Mouse (Mus musculus) intestine, embryonic 16.5 days (tissue): ENCODE data around the gene Ccnb1. TPM values are rescaled to one million over a fixed set of nuclear protein-coding genes. Genes with fewer than 3 reads are reported as not detected.
A peak's percentile ranks its signal among the peaks of the same experiment; 100 is the strongest.

Experiments
- ATAC-seq: fragments of 200-750 bp; cut with Nextera tagmentation; 2 replicates; pipeline ENCODE4 v1.8.0; 2017; ENCODE audit warnings: moderate TSS enrichment, moderate library complexity
- H3K27ac ChIP-seq: fragments of 300-500 bp; sonication (generic); 2 replicates; pipeline ENCODE4 v1.5.1; 2014; ENCODE audit warnings: mild to moderate bottlenecking, low read length
- H3K27me3 ChIP-seq: fragments of 300-500 bp; sonication (generic); replicated peaks from 2 replicates; pipeline ENCODE4 v1.6.1; 2014; ENCODE audit warnings: low read length, control low read depth, mixed read lengths; ENCODE audit not compliant: control insufficient read depth, insufficient read depth
- H3K36me3 ChIP-seq: fragments of 300-500 bp; sonication (generic); 2 replicates; pipeline ENCODE4 v1.6.1; 2014; ENCODE audit warnings: low read length, control low read depth; ENCODE audit not compliant: control insufficient read depth, insufficient read depth
- H3K4me1 ChIP-seq: fragments of 300-500 bp; sonication (generic); 2 replicates; pipeline ENCODE4 v1.6.1; 2014; ENCODE audit warnings: low read length, control low read depth, mixed read lengths; ENCODE audit not compliant: control insufficient read depth, insufficient read depth
- H3K4me2 ChIP-seq: fragments of 300-500 bp; sonication (generic); 2 replicates; pipeline ENCODE4 v1.6.1; 2014; ENCODE audit warnings: low read depth, low read length, control low read depth
- H3K4me3 ChIP-seq: fragments of 300-500 bp; sonication (generic); 2 replicates; pipeline ENCODE4 v1.5.1; 2014; ENCODE audit warnings: mild to moderate bottlenecking, low read length
- H3K9ac ChIP-seq: fragments of 300-500 bp; sonication (generic); 2 replicates; pipeline ENCODE4 v1.6.1; 2014; ENCODE audit warnings: low read depth, low read length
- H3K9me3 ChIP-seq: fragments of 300-500 bp; sonication (generic); 2 replicates; pipeline ENCODE4 v1.6.1; 2016; ENCODE audit warnings: low read length, control low read depth; ENCODE audit not compliant: control insufficient read depth
- WGBS: fragments of 180-500 bp; shearing (Covaris S2); extraction: QIAGEN DNeasy Blood & Tissue Kit; methylation state at CpG from one replicate; pipeline ENCODE4 v1.1.7; 2014; 5-methylcytosine and 5-hydroxymethylcytosine counted together
- polyA plus RNA-seq: library from polyadenylated mRNA; unstranded; fragments of >200 nt; fragmentation: Nextera tagmentation; extraction: Ambion mirVana; gene quantifications from 2 replicates; pipeline ENCODE4 v1.2.1, GENCODE M21; 2015

Ccnb1 gene
- polyA plus RNA-seq, 1 experiment from 2014 or later: 199 TPM

GRCm38 (mm10) chr13:100776710-100777109 is 9.7 kb downstream of the Ccnb1 start:
- H3K9ac ChIP-seq: no peak overlapping the region
- no peak overlapping the region for H3K4me2 ChIP-seq
- no peaks in the 10 kb centered on the region for H3K27me3 ChIP-seq
- H3K9me3 ChIP-seq: no peaks in the 10 kb centered on the region
- H3K4me1 ChIP-seq: peaks cover 15% of the 10 kb centered on the region
- no peaks in the 10 kb centered on the region for H3K36me3 ChIP-seq
- no peak overlapping the region for H3K27ac ChIP-seq
- no peak for ATAC-seq
- H3K4me3 ChIP-seq: no peak overlapping the region
- WGBS: 67% methylated on average over 6 of the region's 6 CpGs

DNA sequence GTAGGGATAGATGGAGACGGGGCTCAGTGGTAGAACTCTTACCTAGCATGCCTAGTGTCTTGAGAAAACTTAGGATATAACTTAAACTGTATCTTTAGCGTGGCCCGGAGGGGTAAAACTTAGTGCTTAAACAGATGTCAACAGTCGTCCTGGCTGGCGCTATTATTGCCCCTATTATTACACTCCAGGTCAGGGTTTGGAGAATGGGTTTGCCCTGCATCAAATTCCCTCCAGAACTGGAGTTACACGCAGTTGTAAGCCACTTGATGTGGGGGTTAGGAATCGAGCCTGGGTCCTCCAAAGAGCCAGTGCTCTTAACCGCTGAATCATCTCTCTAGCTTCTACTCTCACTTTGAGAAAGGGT is 10.3 kb downstream of the Ccnb1 start:
- H3K9ac ChIP-seq: peak overlapping the region; percentile 27
- H3K4me3 ChIP-seq: peak overlapping the region; percentile 96
- WGBS: 10% methylated on average over 8 of the region's 8 CpGs
- no peak overlapping the region for H3K27ac ChIP-seq
- peaks cover 15% of the 10 kb centered on the region for H3K4me1 ChIP-seq
- ATAC-seq: peak; percentile 37
- no peaks in the 10 kb centered on the region for H3K36me3 ChIP-seq
- no peaks in the 10 kb centered on the region for H3K9me3 ChIP-seq
- peak overlapping the region; percentile 96 for H3K4me2 ChIP-seq
- no peaks in the 10 kb centered on the region for H3K27me3 ChIP-seq

- Histone ChIP-seq H3K4me1 (peaks cover 15% of the 10 kb centered on the region), H3K36me3 (no peaks in the 10 kb centered on the region), H3K9me3 (no peaks in the 10 kb centered on the region), H3K4me2 (peak within 1 kb of the TSS; percentile 96), H3K4me3 (peak within 1 kb of the TSS; percentile 96), H3K9ac (peak within 1 kb of the TSS; percentile 86), H3K27ac (peak within 1 kb of the TSS; percentile 17; the same call in 1 of the 2 replicates), H3K27me3 (no peaks in the 10 kb centered on the region)
- ATAC-seq: peak; percentile 96
- 0% methylated on average over 46 of the region's 46 CpGs for WGBS
These were observed 10.9 kb downstream of the Ccnb1 start, which contains the start of gene Cenph for GRCm38 (mm10) chr13:100775252-100776055. Gene Cenph, minus strand, starts transcription at chr13:100775899.

DNA sequence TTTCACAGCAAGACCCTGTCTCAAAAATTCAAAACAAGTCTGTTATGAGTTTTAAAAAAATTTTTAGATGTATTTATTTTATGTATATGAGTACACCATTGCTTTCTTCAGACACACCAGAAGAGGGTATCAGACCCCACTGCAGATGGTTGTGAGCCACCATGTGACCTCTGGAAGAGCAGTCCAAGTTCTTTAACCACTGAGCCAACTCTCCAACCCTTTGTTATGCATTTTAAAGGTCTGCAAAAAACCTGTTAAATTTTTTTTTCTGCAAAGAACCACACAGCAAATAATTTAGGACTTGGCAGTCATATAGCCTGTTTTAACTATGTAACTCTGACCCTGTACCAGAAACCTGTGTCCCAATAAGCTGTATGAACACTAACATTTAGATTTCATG is 11.7 kb downstream of the Ccnb1 start:
- H3K4me1 ChIP-seq: peaks cover 15% of the 10 kb centered on the region
- no peaks in the 10 kb centered on the region for H3K36me3 ChIP-seq
- H3K27me3 ChIP-seq: no peaks in the 10 kb centered on the region
- H3K4me3 ChIP-seq: peak overlapping the region; percentile 96
- H3K9me3 ChIP-seq: no peaks in the 10 kb centered on the region
- H3K27ac ChIP-seq: no peak overlapping the region
- peak overlapping the region; percentile 96 for H3K4me2 ChIP-seq
- H3K9ac ChIP-seq: peak overlapping the region; percentile 86
- ATAC-seq: no peak

DNA sequence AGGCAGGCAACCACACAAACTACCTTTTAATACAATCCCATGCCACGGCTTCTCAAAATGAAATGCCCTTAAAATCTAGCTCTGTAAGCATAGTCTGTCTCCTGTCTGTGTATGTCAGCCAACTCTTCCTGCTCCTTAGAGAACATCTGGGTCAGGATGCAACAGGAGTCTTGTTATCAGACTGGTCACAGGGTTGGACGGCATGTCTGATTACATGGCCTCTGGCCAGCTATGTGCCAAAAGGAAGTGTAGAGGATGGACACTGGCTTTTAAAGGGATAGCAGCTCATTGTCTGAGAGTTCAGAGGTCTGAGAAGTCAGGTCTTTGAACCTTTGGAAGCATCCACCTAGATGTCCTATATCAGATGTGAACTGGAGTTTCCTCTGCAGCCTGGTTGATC is 31.0 kb downstream of the Ccnb1 start:
- H3K4me1 ChIP-seq: no peaks in the 10 kb centered on the region
- no peaks in the 10 kb centered on the region for H3K27me3 ChIP-seq
- no peaks in the 10 kb centered on the region for H3K9me3 ChIP-seq
- H3K9ac ChIP-seq: no peak overlapping the region
- no peak overlapping the region for H3K27ac ChIP-seq
- 92% methylated on average over 2 of the region's 2 CpGs for WGBS
- no peak overlapping the region for H3K4me2 ChIP-seq
- ATAC-seq: no peak
- H3K4me3 ChIP-seq: no peak overlapping the region
- no peaks in the 10 kb centered on the region for H3K36me3 ChIP-seq

DNA sequence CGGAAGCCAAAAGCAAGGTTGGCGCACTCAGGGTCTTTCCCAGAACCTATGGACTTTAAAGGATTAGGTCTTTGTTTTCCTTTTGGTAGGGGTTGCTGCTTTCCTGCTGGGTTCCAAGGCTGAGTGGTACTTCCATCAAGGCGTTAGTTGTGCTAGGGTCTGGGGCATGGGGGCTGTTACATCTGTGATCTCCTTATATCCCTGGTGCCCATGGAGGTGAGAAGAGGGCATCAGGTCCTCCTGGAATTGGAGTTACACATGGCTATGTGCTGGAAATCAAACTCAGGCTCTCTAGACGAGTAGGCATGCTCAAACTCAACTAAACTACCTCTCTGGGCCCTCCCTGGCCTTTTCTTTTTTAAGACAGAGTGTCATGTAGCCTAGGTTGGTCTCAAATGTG is 32.2 kb downstream of the Ccnb1 start:
- Histone ChIP-seq H3K9ac (no peak overlapping the region), H3K27me3 (no peaks in the 10 kb centered on the region), H3K4me1 (no peaks in the 10 kb centered on the region), H3K9me3 (no peaks in the 10 kb centered on the region), H3K4me2 (no peak overlapping the region), H3K27ac (no peak overlapping the region), H3K4me3 (no peak overlapping the region), H3K36me3 (no peaks in the 10 kb centered on the region)
- WGBS: 70% methylated on average over 4 of the region's 4 CpGs
- ATAC-seq: no peak

GRCm38 (mm10) chr13:100753011-100753410 is 33.4 kb downstream of the Ccnb1 start:
- Histone ChIP-seq H3K4me3 (no peak overlapping the region), H3K27ac (no peak overlapping the region), H3K36me3 (no peaks in the 10 kb centered on the region), H3K9ac (no peak overlapping the region), H3K27me3 (no peaks in the 10 kb centered on the region), H3K4me2 (no peak overlapping the region), H3K9me3 (no peaks in the 10 kb centered on the region), H3K4me1 (no peaks in the 10 kb centered on the region)
- no peak for ATAC-seq
- WGBS: 81% methylated on average over 6 of the region's 6 CpGs

GRCm38 (mm10) chr13:100752529-100752928 is 33.8 kb downstream of the Ccnb1 start:
- Histone ChIP-seq H3K27ac (no peak overlapping the region), H3K4me3 (no peak overlapping the region), H3K36me3 (no peaks in the 10 kb centered on the region), H3K4me2 (no peak overlapping the region), H3K4me1 (no peaks in the 10 kb centered on the region), H3K27me3 (no peaks in the 10 kb centered on the region), H3K9me3 (no peaks in the 10 kb centered on the region), H3K9ac (no peak overlapping the region)
- WGBS: 76% methylated on average over 8 of the region's 8 CpGs
- no peak for ATAC-seq

- Histone ChIP-seq H3K36me3 (no peaks in the 10 kb centered on the region), H3K4me3 (no peak overlapping the region), H3K9me3 (no peaks in the 10 kb centered on the region), H3K9ac (no peak overlapping the region), H3K4me1 (no peaks in the 10 kb centered on the region), H3K4me2 (no peak overlapping the region), H3K27ac (no peak overlapping the region), H3K27me3 (no peaks in the 10 kb centered on the region)
- WGBS: 83% methylated on average over 3 of the region's 3 CpGs
- no peak for ATAC-seq
These were observed 35.0 kb downstream of the Ccnb1 start for GRCm38 (mm10) chr13:100751402-100751801.

DNA sequence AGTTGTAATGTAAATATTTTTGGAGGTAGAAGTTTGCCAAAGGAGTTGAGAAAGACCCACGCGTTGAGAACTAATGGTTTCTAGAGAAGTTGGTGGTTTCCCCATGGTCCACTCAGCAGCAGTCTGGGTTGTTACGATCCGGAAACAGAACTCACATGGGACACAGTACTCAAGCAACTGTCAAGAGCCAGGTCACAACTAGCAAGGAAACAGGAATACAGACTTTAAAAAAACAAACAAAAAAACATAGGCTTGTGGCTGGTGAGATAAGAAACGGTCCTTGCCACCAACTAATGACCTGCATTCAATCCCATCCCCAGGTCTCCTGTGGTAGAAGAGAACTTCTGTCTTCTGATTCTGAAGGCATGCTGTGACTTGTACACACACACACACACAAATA is 35.6 kb downstream of the Ccnb1 start:
- H3K27me3 ChIP-seq: no peaks in the 10 kb centered on the region
- no peaks in the 10 kb centered on the region for H3K4me1 ChIP-seq
- H3K36me3 ChIP-seq: no peaks in the 10 kb centered on the region
- H3K4me2 ChIP-seq: no peak overlapping the region
- H3K27ac ChIP-seq: no peak overlapping the region
- ATAC-seq: no peak
- no peak overlapping the region for H3K4me3 ChIP-seq
- H3K9ac ChIP-seq: no peak overlapping the region
- no peaks in the 10 kb centered on the region for H3K9me3 ChIP-seq
- WGBS: 81% methylated on average over 5 of the region's 5 CpGs
